Mouse (Mus musculus): ENCODE data around the gene Amh. TPM values are rescaled to one million over a fixed set of nuclear protein-coding genes. Genes with fewer than 3 reads are reported as not detected.

Gene Amh
- polyA plus RNA-seq, 1 experiment = 1.3 TPM

DNA sequence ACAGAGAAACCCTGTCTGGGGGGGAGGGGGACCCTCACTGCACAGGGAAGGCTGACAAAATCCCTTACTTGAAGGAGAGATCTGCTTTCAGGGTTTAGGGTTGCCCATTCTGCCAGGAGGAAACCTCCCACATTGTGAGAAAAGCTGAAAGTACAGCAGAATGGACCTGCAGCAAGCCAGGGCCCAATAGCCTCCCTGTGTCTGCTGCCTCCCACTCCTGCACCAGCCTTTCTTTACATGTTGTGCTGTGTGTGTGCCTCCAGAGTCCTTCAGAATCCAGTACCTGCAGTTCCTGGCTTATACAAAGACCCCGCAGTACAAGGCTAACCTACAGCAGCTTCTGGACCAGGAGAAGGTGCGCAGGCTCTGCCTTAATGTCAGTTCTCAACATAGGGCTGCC, 20.7 kb upstream of the Amh start:
- Histone ChIP-seq H3K4me3 (ENCODE audit: extremely low read depth, insufficient read depth, insufficient read length) (no peak overlapping the region), H3K27me3 (ENCODE audit: control insufficient read depth, insufficient read depth, low read length) (no peaks in the 10 kb centered on the region), H3K4me1 (ENCODE audit: control insufficient read depth, insufficient read depth, insufficient read length) (no peaks in the 10 kb centered on the region), H3K27ac (ENCODE audit: insufficient read depth, low read length) (no peak overlapping the region), H3K36me3 (ENCODE audit: control insufficient read depth, insufficient read depth, low read length) (peaks cover 68% of the 10 kb centered on the region)
- no peak for DNase-seq (ENCODE audit: low read depth in 1 of 2, low spot score in 2 of 2)
- TF ChIP-seq CTCF (IDR thresholded peaks at IDR 0.05; ENCODE audit: extremely low read depth, insufficient read depth, insufficient read length, insufficient replicate concordance) = no peak
- no peak for TF ChIP-seq POLR2A (IDR thresholded peaks at IDR 0.05; ENCODE audit: low read depth, low read length)
- WGBS = 95% methylated on average over 2 of the region's 2 CpGs

DNA sequence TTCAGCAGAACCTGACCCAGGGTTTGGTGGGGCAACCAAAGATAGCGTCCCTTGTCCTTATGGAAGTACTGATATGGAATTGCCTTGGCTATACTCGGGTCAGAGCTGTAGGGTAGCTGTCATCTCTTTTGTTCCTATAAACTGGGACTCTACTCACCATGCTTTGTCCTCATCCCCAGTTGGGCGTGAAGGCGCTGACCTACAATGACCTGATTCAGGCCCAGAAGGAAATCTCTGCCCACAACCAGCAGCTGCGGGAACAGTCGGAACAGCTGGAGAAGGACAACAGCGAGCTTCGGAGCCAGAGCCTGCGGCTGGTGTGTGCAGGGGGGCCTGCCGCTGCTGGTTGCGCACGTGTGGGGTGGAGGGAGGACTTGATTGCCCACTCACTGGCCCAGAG, 20.2 kb upstream of the Amh start:
- DNase-seq (ENCODE audit: low read depth in 1 of 2, low spot score in 2 of 2) = no peak
- TF ChIP-seq POLR2A (IDR thresholded peaks at IDR 0.05; ENCODE audit: low read depth, low read length) = no peak
- TF ChIP-seq CTCF (IDR thresholded peaks at IDR 0.05; ENCODE audit: extremely low read depth, insufficient read depth, insufficient read length, insufficient replicate concordance) = no peak
- H3K27me3 ChIP-seq (ENCODE audit: control insufficient read depth, insufficient read depth, low read length) = no peaks in the 10 kb centered on the region
- 95% methylated on average over 12 of the region's 12 CpGs for WGBS
- no peak overlapping the region for H3K27ac ChIP-seq (ENCODE audit: insufficient read depth, low read length)
- no peaks in the 10 kb centered on the region for H3K4me1 ChIP-seq (ENCODE audit: control insufficient read depth, insufficient read depth, insufficient read length)
- no peak overlapping the region for H3K4me3 ChIP-seq (ENCODE audit: extremely low read depth, insufficient read depth, insufficient read length)
- H3K36me3 ChIP-seq (ENCODE audit: control insufficient read depth, insufficient read depth, low read length) = peaks cover 69% of the 10 kb centered on the region

DNA sequence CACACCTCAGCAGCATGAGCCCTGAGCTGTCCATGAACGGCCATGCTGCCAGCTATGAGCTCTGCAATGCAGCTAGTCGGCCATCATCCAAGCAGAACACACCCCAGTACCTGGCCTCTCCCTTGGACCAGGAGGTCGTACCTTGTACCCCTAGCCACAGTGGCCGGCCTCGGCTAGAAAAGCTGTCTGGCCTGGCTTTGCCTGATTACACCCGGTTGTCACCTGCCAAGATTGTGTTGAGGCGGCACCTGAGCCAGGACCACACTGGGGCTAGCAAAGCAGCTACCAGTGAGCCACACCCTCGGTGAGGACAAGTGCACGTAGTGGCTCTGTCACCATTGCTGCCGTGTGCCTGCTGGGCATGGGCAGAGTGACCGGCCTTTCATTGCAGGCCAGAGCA, 19.1 kb upstream of the Amh start:
- Histone ChIP-seq H3K4me1 (ENCODE audit: control insufficient read depth, insufficient read depth, insufficient read length) (no peaks in the 10 kb centered on the region), H3K27ac (ENCODE audit: insufficient read depth, low read length) (no peak overlapping the region), H3K27me3 (ENCODE audit: control insufficient read depth, insufficient read depth, low read length) (no peaks in the 10 kb centered on the region), H3K4me3 (ENCODE audit: extremely low read depth, insufficient read depth, insufficient read length) (no peak overlapping the region), H3K36me3 (ENCODE audit: control insufficient read depth, insufficient read depth, low read length) (peaks cover 72% of the 10 kb centered on the region)
- TF ChIP-seq POLR2A (IDR thresholded peaks at IDR 0.05; ENCODE audit: low read depth, low read length) (no peak), CTCF (IDR thresholded peaks at IDR 0.05; ENCODE audit: extremely low read depth, insufficient read depth, insufficient read length, insufficient replicate concordance) (no peak)
- no peak for DNase-seq (ENCODE audit: low read depth in 1 of 2, low spot score in 2 of 2)
- WGBS = 97% methylated on average over 11 of the region's 11 CpGs

DNA sequence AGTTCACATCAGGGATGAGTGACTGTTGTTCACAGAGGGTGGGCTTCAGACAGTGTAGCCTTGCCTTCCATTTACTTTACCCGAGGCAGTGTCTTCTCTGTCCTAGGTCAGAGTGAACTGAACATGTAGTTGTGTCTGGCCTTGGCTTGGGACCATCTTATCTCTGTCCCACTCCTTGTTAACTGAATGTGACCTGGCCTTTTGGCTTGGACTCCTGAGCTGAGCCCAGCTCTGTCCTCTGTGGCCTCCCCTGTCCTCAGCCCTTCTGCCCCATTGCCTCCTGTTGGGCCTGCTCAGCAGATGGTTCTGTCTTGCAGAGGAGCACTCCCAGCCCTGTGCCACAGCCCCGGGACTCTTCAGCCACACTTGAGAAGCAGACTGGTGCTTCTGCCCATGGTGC, 17.5 kb upstream of the Amh start:
- no peaks in the 10 kb centered on the region for H3K27me3 ChIP-seq (ENCODE audit: control insufficient read depth, insufficient read depth, low read length)
- TF ChIP-seq CTCF (IDR thresholded peaks at IDR 0.05; ENCODE audit: extremely low read depth, insufficient read depth, insufficient read length, insufficient replicate concordance) = no peak
- TF ChIP-seq POLR2A (IDR thresholded peaks at IDR 0.05; ENCODE audit: low read depth, low read length) = no peak
- no peak for DNase-seq (ENCODE audit: low read depth in 1 of 2, low spot score in 2 of 2)
- peaks cover 9% of the 10 kb centered on the region for H3K4me1 ChIP-seq (ENCODE audit: control insufficient read depth, insufficient read depth, insufficient read length)
- no peak overlapping the region for H3K27ac ChIP-seq (ENCODE audit: insufficient read depth, low read length)
- peaks cover 75% of the 10 kb centered on the region for H3K36me3 ChIP-seq (ENCODE audit: control insufficient read depth, insufficient read depth, low read length)
- no peak overlapping the region for H3K4me3 ChIP-seq (ENCODE audit: extremely low read depth, insufficient read depth, insufficient read length)
- WGBS = 94% methylated on average over 2 of the region's 2 CpGs

- Histone ChIP-seq H3K4me3 (ENCODE audit: extremely low read depth, insufficient read depth, insufficient read length) (no peak overlapping the region), H3K36me3 (ENCODE audit: control insufficient read depth, insufficient read depth, low read length) (peaks cover 60% of the 10 kb centered on the region), H3K27ac (ENCODE audit: insufficient read depth, low read length) (no peak overlapping the region), H3K27me3 (ENCODE audit: control insufficient read depth, insufficient read depth, low read length) (no peaks in the 10 kb centered on the region), H3K4me1 (ENCODE audit: control insufficient read depth, insufficient read depth, insufficient read length) (peaks cover 9% of the 10 kb centered on the region)
- 94% methylated on average over 18 of the region's 19 CpGs for WGBS
- TF ChIP-seq POLR2A (IDR thresholded peaks at IDR 0.05; ENCODE audit: low read depth, low read length) (no peak), CTCF (IDR thresholded peaks at IDR 0.05; ENCODE audit: extremely low read depth, insufficient read depth, insufficient read length, insufficient replicate concordance) (no peak)
- DNase-seq (ENCODE audit: low read depth in 1 of 2, low spot score in 2 of 2) = no peak
Observed at GRCm38 (mm10) chr10:80790761-80791404, 14.2 kb upstream of the Amh start.

DNA sequence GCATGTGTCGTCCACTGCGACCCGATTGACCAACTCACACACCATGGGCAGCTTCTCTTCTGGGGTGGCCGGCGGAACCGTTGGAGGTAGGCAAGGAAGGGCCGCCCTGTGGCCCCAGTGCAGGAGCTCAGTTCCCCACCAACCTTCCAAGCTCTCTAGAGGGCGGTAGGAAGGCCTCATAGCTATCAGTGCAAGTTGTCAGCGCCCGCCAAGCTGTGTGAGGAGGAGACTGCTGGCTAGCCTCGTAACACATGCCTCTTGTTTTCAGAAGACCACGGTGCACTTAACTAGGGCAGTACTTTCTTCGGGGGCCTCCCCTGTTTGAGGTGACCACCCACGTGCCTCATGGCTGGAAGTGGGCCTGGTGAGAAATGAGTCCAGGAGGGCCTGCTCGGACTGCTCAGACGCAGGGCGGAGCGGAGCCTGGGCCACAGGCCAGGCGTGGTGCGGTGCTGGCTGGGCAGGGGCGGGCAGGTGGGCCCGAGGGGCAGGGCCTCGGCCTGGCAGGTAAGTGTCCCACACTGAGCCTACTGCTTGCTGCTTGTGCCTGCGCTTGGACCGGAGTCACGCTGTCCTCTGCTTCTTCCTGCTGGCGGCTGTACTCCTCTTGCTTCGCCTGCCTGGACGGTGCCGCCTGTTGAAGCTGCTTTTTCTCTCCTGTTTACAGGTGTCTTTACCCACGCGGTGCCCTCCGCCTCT, 13.4 kb upstream of the Amh start:
- Histone ChIP-seq H3K36me3 (ENCODE audit: control insufficient read depth, insufficient read depth, low read length) (peaks cover 55% of the 10 kb centered on the region), H3K27me3 (ENCODE audit: control insufficient read depth, insufficient read depth, low read length) (no peaks in the 10 kb centered on the region), H3K4me1 (ENCODE audit: control insufficient read depth, insufficient read depth, insufficient read length) (peaks cover 9% of the 10 kb centered on the region), H3K27ac (ENCODE audit: insufficient read depth, low read length) (0 out of 2 replicates have a peak overlapping the region, but pooled peaks have one; percentile 9), H3K4me3 (ENCODE audit: extremely low read depth, insufficient read depth, insufficient read length) (no peak overlapping the region)
- whole genome bisulfite sequencing = 69% methylated on average over 33 of the region's 33 CpGs
- TF ChIP-seq CTCF (IDR thresholded peaks at IDR 0.05; ENCODE audit: extremely low read depth, insufficient read depth, insufficient read length, insufficient replicate concordance) (no peak), POLR2A (IDR thresholded peaks at IDR 0.05; ENCODE audit: low read depth, low read length) (no peak)
- no peak for DNase-seq (ENCODE audit: low read depth in 1 of 2, low spot score in 2 of 2)

Measured in spleen, adult 2 months (tissue).